Mouse (Mus musculus): ENCODE data around the gene Gucd1.

- TF ChIP-seq CTCF (conservative IDR thresholded peaks at IDR 0.05; ENCODE audit: insufficient read depth, insufficient read length, low read depth, low read length) (no peak), POLR2A (IDR thresholded peaks at IDR 0.05; ENCODE audit: low read depth, low read length) (peak; percentile 34)
Measured at GRCm38 (mm10) chr10:75517758-75518143, at the start of gene Gucd1.
